8 mouse cellular contexts compared by ENCODE assay signal in the genomic region with DNA sequence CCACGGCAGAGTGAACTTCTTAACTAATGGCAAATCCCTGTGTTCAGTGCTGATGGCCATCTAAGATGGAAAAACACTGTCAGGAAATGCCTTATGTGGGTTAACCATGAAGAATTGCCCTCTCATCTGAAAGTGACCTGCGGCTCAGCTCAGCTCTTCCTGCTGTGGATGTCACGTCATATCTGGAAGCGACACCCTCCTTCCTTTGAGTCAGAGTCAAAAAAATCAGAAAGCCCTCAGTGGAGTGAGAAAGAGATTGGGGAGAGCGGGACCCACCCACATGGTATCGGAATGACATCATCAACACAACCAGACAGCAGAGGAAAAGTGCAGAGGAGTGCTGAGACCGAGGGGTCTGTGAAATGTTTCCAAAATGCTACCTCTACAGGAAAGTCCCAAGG. TPM values are rescaled to one million over a fixed set of nuclear protein-coding genes. Genes with fewer than 3 reads are reported as not detected.
DNase-seq lines count a peak whose midpoint lies in the region; ATAC-seq and TF ChIP-seq lines count a peak whose summit lies in the region.

No protein-coding gene starts in this region.

- 32% methylated on average over 7 of the region's 7 CpGs for WGBS in embryonic facial prominence, embryonic 13.5 days
- WGBS in limb, embryonic 14.5 days = 49% methylated on average over 7 of the region's 7 CpGs

- no peak overlapping the region for H3K27ac ChIP-seq in embryonic facial prominence, embryonic 13.5 days
- H3K27ac ChIP-seq in limb, embryonic 14.5 days (replicated peaks; ENCODE audit: low read depth, low read length) = 0 out of 2 replicates have a peak overlapping the region, but pooled peaks have one; percentile 38

- H3K4me3 ChIP-seq in embryonic facial prominence, embryonic 13.5 days = no peak overlapping the region
- H3K4me3 ChIP-seq in limb, embryonic 14.5 days (replicated peaks; ENCODE audit: low read length) = 0 out of 2 replicates have a peak overlapping the region, but pooled peaks have one; percentile 7

- no peaks in the 10 kb centered on the region for H3K36me3 ChIP-seq in embryonic facial prominence, embryonic 13.5 days
- no peaks in the 10 kb centered on the region for H3K36me3 ChIP-seq in limb, embryonic 14.5 days (ENCODE audit: control insufficient read depth, insufficient read depth, low read length)

- H3K4me1 ChIP-seq in embryonic facial prominence, embryonic 13.5 days = peaks cover 16% of the 10 kb centered on the region
- peaks cover 30% of the 10 kb centered on the region for H3K4me1 ChIP-seq in limb, embryonic 14.5 days (ENCODE audit: control insufficient read depth, insufficient read depth, low read length)

- H3K9me3 ChIP-seq in embryonic facial prominence, embryonic 13.5 days = no peaks in the 10 kb centered on the region
- H3K9me3 ChIP-seq in limb, embryonic 14.5 days (ENCODE audit: control insufficient read depth, low read length) = no peaks in the 10 kb centered on the region

- no peak overlapping the region for H3K9ac ChIP-seq in embryonic facial prominence, embryonic 13.5 days
- H3K9ac ChIP-seq in limb, embryonic 14.5 days (ENCODE audit: low read depth, low read length, severe bottlenecking) = no peak overlapping the region

- peak; percentile 32 to 35 for DNase-seq in layer of hippocampus, adult 8-10 months (ENCODE audit: low spot score in 2 of 2)
- DNase-seq in layer of hippocampus, adult 11-12 months (ENCODE audit: low spot score) = no peak
- DNase-seq in heart, postnatal 10 days = peak; percentile 40 to 48
- DNase-seq in limb, embryonic 14.5 days (ENCODE audit: low spot score) = peak; percentile 30
- no peak for DNase-seq in spleen, adult 18-20 months
- DNase-seq in liver = no peak
- DNase-seq in thymus, postnatal 0 days (ENCODE audit: low spot score) = no peak

- intact Hi-C loops in heart, postnatal 10 days (cut with DNase I) = no loop called here

- H3K27me3 ChIP-seq in embryonic facial prominence, embryonic 13.5 days = no peaks in the 10 kb centered on the region
- H3K27me3 ChIP-seq in limb, embryonic 14.5 days (ENCODE audit: control insufficient read depth, insufficient read depth, low read length) = no peaks in the 10 kb centered on the region

- no peak for ATAC-seq in embryonic facial prominence, embryonic 13.5 days (ENCODE audit: insufficient number of reproducible peaks, insufficient read depth, low FRiP score, low TSS enrichment, low read depth)
- peak; percentile 62; the same call in 1 of the 2 replicates for ATAC-seq in limb, embryonic 14.5 days (ENCODE audit: low FRiP score, low read depth)

- TF ChIP-seq POLR2A in limb, embryonic 14.5 days (IDR thresholded peaks at IDR 0.05; ENCODE audit: borderline replicate concordance, extremely low read depth, insufficient read depth, insufficient read length) = no peak

- peak overlapping the region; percentile 45 for H3K4me2 ChIP-seq in embryonic facial prominence, embryonic 13.5 days
- H3K4me2 ChIP-seq in limb, embryonic 14.5 days (replicated peaks; ENCODE audit: low read depth, low read length, severe bottlenecking) = peak overlapping the region; percentile 40

RNA-seq across cellular contexts. Expression of gene Srsf7, which starts 39.3 kb away (rescaled TPM):
- total RNA-seq in layer of hippocampus, adult 8-10 months (2022) = 100 to 1,000 TPM; 110 to 136 (median 121) TPM
- polyA plus RNA-seq in embryonic facial prominence, embryonic 13.5 days (2015; fragmentation: Nextera tagmentation; extraction: Ambion mirVana) = 693 and 708 TPM in 2 replicates
- 10 to 100 TPM; 59.9 to 72.8 TPM for total RNA-seq in heart, postnatal 10 days (2021)
- 363 and 429 TPM in 2 replicates for polyA plus RNA-seq in limb, embryonic 14.5 days (2012; rRNA removed)
- 577 and 588 TPM in 2 replicates for polyA plus RNA-seq in limb, embryonic 14.5 days (2014; fragmentation: Nextera tagmentation; extraction: Ambion mirVana)
- polyA plus RNA-seq in thymus, postnatal 0 days (2015; fragmentation: Nextera tagmentation; extraction: Ambion mirVana) = 705 and 759 TPM in 2 replicates

RNA-seq across cellular contexts. Expression of gene Ttc39d, which starts 39.4 kb away (rescaled TPM):
- under 1 TPM; 0.21 to 0.43 (median 0.30) TPM for total RNA-seq in layer of hippocampus, adult 8-10 months (2022)
- polyA plus RNA-seq in embryonic facial prominence, embryonic 13.5 days (2015; fragmentation: Nextera tagmentation; extraction: Ambion mirVana) = 0.12 TPM in 1 of 2 replicates, not detected in the other
- not detected for total RNA-seq in heart, postnatal 10 days (2021)
- 0.03 and 0.11 TPM in 2 replicates for polyA plus RNA-seq in limb, embryonic 14.5 days (2012; rRNA removed)
- not detected in 2 replicates for polyA plus RNA-seq in limb, embryonic 14.5 days (2014; fragmentation: Nextera tagmentation; extraction: Ambion mirVana)
- 0.07 and 0.12 TPM in 2 replicates for polyA plus RNA-seq in thymus, postnatal 0 days (2015; fragmentation: Nextera tagmentation; extraction: Ambion mirVana)

RNA-seq across cellular contexts. Expression of gene Galm, which starts 40.6 kb away (rescaled TPM):
- 1 to 10 TPM; 4.4 to 5.4 (median 4.9) TPM for total RNA-seq in layer of hippocampus, adult 8-10 months (2022)
- 20.0 and 23.7 TPM in 2 replicates for polyA plus RNA-seq in embryonic facial prominence, embryonic 13.5 days (2015; fragmentation: Nextera tagmentation; extraction: Ambion mirVana)
- 1 to 10 TPM; 8.0 to 9.2 TPM for total RNA-seq in heart, postnatal 10 days (2021)
- polyA plus RNA-seq in limb, embryonic 14.5 days (2012; rRNA removed) = 11.7 and 12.1 TPM in 2 replicates
- polyA plus RNA-seq in limb, embryonic 14.5 days (2014; fragmentation: Nextera tagmentation; extraction: Ambion mirVana) = 13.7 and 13.8 TPM in 2 replicates
- polyA plus RNA-seq in thymus, postnatal 0 days (2015; fragmentation: Nextera tagmentation; extraction: Ambion mirVana) = 7.6 and 8.4 TPM in 2 replicates

RNA-seq across cellular contexts. Expression of gene Gemin6, which starts 56.4 kb away (rescaled TPM):
- 1 to 10 TPM; 4.9 to 6.5 (median 5.6) TPM for total RNA-seq in layer of hippocampus, adult 8-10 months (2022)
- 34.5 and 41.2 TPM in 2 replicates for polyA plus RNA-seq in embryonic facial prominence, embryonic 13.5 days (2015; fragmentation: Nextera tagmentation; extraction: Ambion mirVana)
- 1 to 10 TPM; 4.9 TPM for total RNA-seq in heart, postnatal 10 days (2021)
- 10.8 and 16.7 TPM in 2 replicates for polyA plus RNA-seq in limb, embryonic 14.5 days (2012; rRNA removed)
- 30.8 and 34.7 TPM in 2 replicates for polyA plus RNA-seq in limb, embryonic 14.5 days (2014; fragmentation: Nextera tagmentation; extraction: Ambion mirVana)
- polyA plus RNA-seq in thymus, postnatal 0 days (2015; fragmentation: Nextera tagmentation; extraction: Ambion mirVana) = 41.4 and 50.8 TPM in 2 replicates

Comparison
In these comparisons a context has a peak if more than half of its experiments do, and no peak if none do; other contexts are left out.
1. DNase-seq: peak in layer of hippocampus, adult 8-10 months (2 of 2), heart, postnatal 10 days (2 of 2) and limb, embryonic 14.5 days (single experiment); none in layer of hippocampus, adult 11-12 months (single experiment), spleen, adult 18-20 months (0 of 2), liver (single experiment) and thymus, postnatal 0 days (single experiment).